Mouse (Mus musculus) heart, adult 2 months (tissue): ENCODE data around the gene Ddx27.

Source experiments
- CTCF ChIP-seq: fragments of 200-600 bp; IDR thresholded peaks from 2 replicates; pipeline ENCODE4 v1.8.1; 2022; ENCODE audit warnings: antibody characterized with exemption, mild to moderate bottlenecking, moderate library complexity
- EP300 ChIP-seq: fragments of 200-500 bp; IDR thresholded peaks from 2 replicates; pipeline ENCODE4 v1.6.1; 2011; ENCODE audit warnings: low read depth, low read length, control low read depth; ENCODE audit not compliant: insufficient read depth

- peak; percentile 25 for TF ChIP-seq CTCF
- TF ChIP-seq EP300 = peak; percentile 97
These were observed 48.2 kb downstream of the Ddx27 start, which contains the start of gene Znfx1 for GRCm38 (mm10) chr2:167062965-167063880.
